Mouse (Mus musculus): Measurements from ENCODE around the gene Kmt5c. TPM values are rescaled to one million over a fixed set of nuclear protein-coding genes. Genes with fewer than 3 reads are reported as not detected.
A peak's percentile ranks its signal among the peaks of the same experiment; 100 is the strongest.

The Kmt5c gene
- polyA plus RNA-seq, 1 experiment from 2014 or later, result 76.1 TPM

- Histone ChIP-seq H3K4me3 (no peak overlapping the region), H3K4me1 (peaks cover 36% of the 10 kb centered on the region), H3K27ac (no peak overlapping the region), H3K27me3 (ENCODE audit: insufficient read depth, poor library complexity, severe bottlenecking) (0 out of 2 replicates have a peak, but pooled peaks cover 5% of the 10 kb centered on the region), H3K9me3 (no peaks in the 10 kb centered on the region), H3K36me3 (peaks cover 25% of the 10 kb centered on the region)
- 65% methylated on average over 2 of the region's 2 CpGs for WGBS
- peak; percentile 86 for DNase-seq (ENCODE audit: low spot score)
Measured at GRCm38 (mm10) chr7:4749169-4749568, 9.3 kb downstream of the Kmt5c start.

GRCm38 (mm10) chr7:4751971-4752820 is 12.3 kb downstream of the Kmt5c start:
- Histone ChIP-seq H3K36me3 (no peaks in the 10 kb centered on the region), H3K4me3 (peak overlapping the region; percentile 61), H3K9me3 (no peaks in the 10 kb centered on the region), H3K27ac (peak overlapping the region; percentile 83), H3K27me3 (ENCODE audit: insufficient read depth, poor library complexity, severe bottlenecking) (0 out of 2 replicates have a peak, but pooled peaks cover 8% of the 10 kb centered on the region), H3K4me1 (peaks cover 20% of the 10 kb centered on the region)
- DNase-seq (ENCODE audit: low spot score), result peak; percentile 91
- WGBS, result 2% methylated on average over 30 of the region's 30 CpGs

GRCm38 (mm10) chr7:4752821-4753570 is 13.1 kb downstream of the Kmt5c start, which contains the start of gene Cox6b2:
TSS of gene Cox6b2 (minus strand) at chr7:4753094.
- Histone ChIP-seq H3K27me3 (ENCODE audit: insufficient read depth, poor library complexity, severe bottlenecking) (0 out of 2 replicates have a peak, but pooled peaks cover 8% of the 10 kb centered on the region), H3K36me3 (no peaks in the 10 kb centered on the region), H3K4me3 (peak within 1 kb of the TSS; percentile 61), H3K27ac (peak within 1 kb of the TSS; percentile 83), H3K4me1 (peaks cover 20% of the 10 kb centered on the region), H3K9me3 (no peaks in the 10 kb centered on the region)
- 4% methylated on average over 24 of the region's 24 CpGs for WGBS
- DNase-seq (ENCODE audit: low spot score), result peak; percentile 96

GRCm38 (mm10) chr7:4759670-4760069 is 19.8 kb downstream of the Kmt5c start:
- no peak overlapping the region for H3K27ac ChIP-seq
- DNase-seq (ENCODE audit: low spot score), result no peak
- WGBS, result 21% methylated on average over 1 of the region's 1 CpGs
- no peaks in the 10 kb centered on the region for H3K36me3 ChIP-seq
- H3K4me3 ChIP-seq, result no peak overlapping the region
- H3K27me3 ChIP-seq (ENCODE audit: insufficient read depth, poor library complexity, severe bottlenecking), result no peaks in the 10 kb centered on the region
- no peaks in the 10 kb centered on the region for H3K9me3 ChIP-seq
- no peaks in the 10 kb centered on the region for H3K4me1 ChIP-seq

- no peaks in the 10 kb centered on the region for H3K36me3 ChIP-seq
- H3K9me3 ChIP-seq, result no peaks in the 10 kb centered on the region
- 0 out of 2 replicates have a peak, but pooled peaks cover 3% of the 10 kb centered on the region for H3K4me1 ChIP-seq
- H3K4me3 ChIP-seq, result no peak overlapping the region
- no peak overlapping the region for H3K27ac ChIP-seq
- 31% methylated on average over 4 of the region's 4 CpGs for WGBS
- DNase-seq (ENCODE audit: low spot score), result no peak
- H3K27me3 ChIP-seq (ENCODE audit: insufficient read depth, poor library complexity, severe bottlenecking), result peaks cover 2% of the 10 kb centered on the region; the same call in 1 of the 2 replicates
Measured at GRCm38 (mm10) chr7:4764946-4765710, 25.2 kb downstream of the Kmt5c start.

- Histone ChIP-seq H3K27me3 (ENCODE audit: insufficient read depth, poor library complexity, severe bottlenecking) (peaks cover 36% of the 10 kb centered on the region), H3K4me1 (no peaks in the 10 kb centered on the region), H3K4me3 (no peak within 1 kb of the TSS), H3K36me3 (no peaks in the 10 kb centered on the region), H3K9me3 (no peaks in the 10 kb centered on the region), H3K27ac (no peak within 1 kb of the TSS)
- no peak for DNase-seq (ENCODE audit: low spot score)
- 65% methylated on average over 3 of the region's 5 CpGs for WGBS
Measured at GRCm38 (mm10) chr7:4771202-4771601, 31.3 kb downstream of the Kmt5c start, which contains the start of gene Fam71e2. TSS of gene Fam71e2 (minus strand) at chr7:4771302.

GRCm38 (mm10) chr7:4776131-4776530 is 36.2 kb downstream of the Kmt5c start:
- Histone ChIP-seq H3K4me1 (peaks cover 31% of the 10 kb centered on the region), H3K4me3 (no peak overlapping the region), H3K27ac (no peak overlapping the region), H3K36me3 (no peaks in the 10 kb centered on the region), H3K9me3 (no peaks in the 10 kb centered on the region; the same call in 1 of the 2 replicates), H3K27me3 (ENCODE audit: insufficient read depth, poor library complexity, severe bottlenecking) (peaks cover 80% of the 10 kb centered on the region)
- 49% methylated on average over 10 of the region's 10 CpGs for WGBS
- DNase-seq (ENCODE audit: low spot score), result no peak

- H3K36me3 ChIP-seq, result no peaks in the 10 kb centered on the region
- DNase-seq (ENCODE audit: low spot score), result peak; percentile 85
- peaks cover 86% of the 10 kb centered on the region for H3K27me3 ChIP-seq (ENCODE audit: insufficient read depth, poor library complexity, severe bottlenecking)
- peak overlapping the region; percentile 56; the same call in 1 of the 2 replicates for H3K27ac ChIP-seq
- peaks cover 37% of the 10 kb centered on the region for H3K4me1 ChIP-seq
- H3K9me3 ChIP-seq, result no peaks in the 10 kb centered on the region; the same call in 1 of the 2 replicates
- under 1% methylated on average over 30 of the region's 56 CpGs for WGBS
- H3K4me3 ChIP-seq, result peak overlapping the region; percentile 52
Measured at GRCm38 (mm10) chr7:4776861-4777830, 37.2 kb downstream of the Kmt5c start.

- H3K4me3 ChIP-seq, result peak overlapping the region; percentile 24; the same call in 1 of the 2 replicates
- H3K27me3 ChIP-seq (ENCODE audit: insufficient read depth, poor library complexity, severe bottlenecking), result peaks cover 95% of the 10 kb centered on the region
- 3% methylated on average over 20 of the region's 20 CpGs for WGBS
- no peaks in the 10 kb centered on the region; the same call in 1 of the 2 replicates for H3K9me3 ChIP-seq
- no peak for DNase-seq (ENCODE audit: low spot score)
- H3K4me1 ChIP-seq, result peaks cover 40% of the 10 kb centered on the region
- no peak overlapping the region for H3K27ac ChIP-seq
- no peaks in the 10 kb centered on the region for H3K36me3 ChIP-seq
Measured at GRCm38 (mm10) chr7:4777851-4778637, 38.1 kb downstream of the Kmt5c start.

GRCm38 (mm10) chr7:4779921-4780320 is 40.0 kb downstream of the Kmt5c start:
- Histone ChIP-seq H3K4me3 (no peak overlapping the region), H3K9me3 (no peaks in the 10 kb centered on the region; the same call in 1 of the 2 replicates), H3K27me3 (ENCODE audit: insufficient read depth, poor library complexity, severe bottlenecking) (peaks cover 90% of the 10 kb centered on the region), H3K36me3 (no peaks in the 10 kb centered on the region), H3K4me1 (peaks cover 40% of the 10 kb centered on the region), H3K27ac (no peak overlapping the region)
- DNase-seq (ENCODE audit: low spot score), result no peak
- 38% methylated on average over 5 of the region's 5 CpGs for WGBS

- Histone ChIP-seq H3K27ac (no peak overlapping the region), H3K27me3 (ENCODE audit: insufficient read depth, poor library complexity, severe bottlenecking) (peaks cover 68% of the 10 kb centered on the region), H3K9me3 (no peaks in the 10 kb centered on the region; the same call in 1 of the 2 replicates), H3K36me3 (no peaks in the 10 kb centered on the region), H3K4me1 (peaks cover 34% of the 10 kb centered on the region), H3K4me3 (no peak overlapping the region)
- no peak for DNase-seq (ENCODE audit: low spot score)
- 40% methylated on average over 3 of the region's 3 CpGs for WGBS
Measured at GRCm38 (mm10) chr7:4782130-4782529, 42.2 kb downstream of the Kmt5c start.

All from heart, embryonic 10.5 days (tissue).